Mouse (Mus musculus): Measurements from ENCODE around the gene Wfikkn1.

Wfikkn1 gene

GRCm38 (mm10) chr17:25837076-25837410, 43.6 kb downstream of the Wfikkn1 start, which contains the start of gene Rhbdl1:
Gene Rhbdl1 (minus strand): TSS chr17:25837295.
- DNase-seq (ENCODE audit: low read depth, low spot score) = peak; percentile 61

GRCm38 (mm10) chr17:25836397-25837075, 44.1 kb downstream of the Wfikkn1 start:
- no peak for DNase-seq (ENCODE audit: low read depth, low spot score)

- no peak for DNase-seq (ENCODE audit: low read depth, low spot score)
Observed at GRCm38 (mm10) chr17:25835816-25836215, 44.8 kb downstream of the Wfikkn1 start.

GRCm38 (mm10) chr17:25835301-25835700, 45.4 kb downstream of the Wfikkn1 start:
- DNase-seq (ENCODE audit: low read depth, low spot score) = no peak

GRCm38 (mm10) chr17:25834595-25835222, 45.9 kb downstream of the Wfikkn1 start:
- no peak for DNase-seq (ENCODE audit: low read depth, low spot score)

GRCm38 (mm10) chr17:25833961-25834594, 46.6 kb downstream of the Wfikkn1 start:
- no peak for DNase-seq (ENCODE audit: low read depth, low spot score)

- peak; percentile 93 for DNase-seq (ENCODE audit: low read depth, low spot score)
Observed at GRCm38 (mm10) chr17:25833291-25833663, 47.4 kb downstream of the Wfikkn1 start, which contains the start of gene Stub1. Gene Stub1 (minus strand): TSS chr17:25833404.

GRCm38 (mm10) chr17:25832436-25833290, 48.0 kb downstream of the Wfikkn1 start:
- DNase-seq (ENCODE audit: low read depth, low spot score) = peak; percentile 99

GRCm38 (mm10) chr17:25831451-25832281, 49.0 kb downstream of the Wfikkn1 start:
- no peak for DNase-seq (ENCODE audit: low read depth, low spot score)

- DNase-seq (ENCODE audit: low read depth, low spot score) = no peak
Observed at GRCm38 (mm10) chr17:25830806-25831431, 49.7 kb downstream of the Wfikkn1 start.

- DNase-seq (ENCODE audit: low read depth, low spot score) = no peak
Observed at GRCm38 (mm10) chr17:25830200-25830753, 50.4 kb downstream of the Wfikkn1 start.

- no peak for DNase-seq (ENCODE audit: low read depth, low spot score)
Observed at GRCm38 (mm10) chr17:25829558-25830017, 51.1 kb downstream of the Wfikkn1 start.

GRCm38 (mm10) chr17:25828712-25829557, 51.7 kb downstream of the Wfikkn1 start, which contains the start of gene Jmjd8:
Gene Jmjd8 (plus strand): TSS chr17:25828867.
- DNase-seq (ENCODE audit: low read depth, low spot score) = peak; percentile 88

- DNase-seq (ENCODE audit: low read depth, low spot score) = no peak
Observed at GRCm38 (mm10) chr17:25828223-25828594, 52.4 kb downstream of the Wfikkn1 start.
